Mouse (Mus musculus): ENCODE measurements around the gene Creb3l4. TPM values are rescaled to one million over a fixed set of nuclear protein-coding genes. Genes with fewer than 3 reads are reported as not detected.
A peak's percentile ranks its signal among the peaks of the same experiment; 100 is the strongest.

Gene Creb3l4
- polyA plus RNA-seq, 1 experiment from 2014 or later = 2.2 TPM

DNA sequence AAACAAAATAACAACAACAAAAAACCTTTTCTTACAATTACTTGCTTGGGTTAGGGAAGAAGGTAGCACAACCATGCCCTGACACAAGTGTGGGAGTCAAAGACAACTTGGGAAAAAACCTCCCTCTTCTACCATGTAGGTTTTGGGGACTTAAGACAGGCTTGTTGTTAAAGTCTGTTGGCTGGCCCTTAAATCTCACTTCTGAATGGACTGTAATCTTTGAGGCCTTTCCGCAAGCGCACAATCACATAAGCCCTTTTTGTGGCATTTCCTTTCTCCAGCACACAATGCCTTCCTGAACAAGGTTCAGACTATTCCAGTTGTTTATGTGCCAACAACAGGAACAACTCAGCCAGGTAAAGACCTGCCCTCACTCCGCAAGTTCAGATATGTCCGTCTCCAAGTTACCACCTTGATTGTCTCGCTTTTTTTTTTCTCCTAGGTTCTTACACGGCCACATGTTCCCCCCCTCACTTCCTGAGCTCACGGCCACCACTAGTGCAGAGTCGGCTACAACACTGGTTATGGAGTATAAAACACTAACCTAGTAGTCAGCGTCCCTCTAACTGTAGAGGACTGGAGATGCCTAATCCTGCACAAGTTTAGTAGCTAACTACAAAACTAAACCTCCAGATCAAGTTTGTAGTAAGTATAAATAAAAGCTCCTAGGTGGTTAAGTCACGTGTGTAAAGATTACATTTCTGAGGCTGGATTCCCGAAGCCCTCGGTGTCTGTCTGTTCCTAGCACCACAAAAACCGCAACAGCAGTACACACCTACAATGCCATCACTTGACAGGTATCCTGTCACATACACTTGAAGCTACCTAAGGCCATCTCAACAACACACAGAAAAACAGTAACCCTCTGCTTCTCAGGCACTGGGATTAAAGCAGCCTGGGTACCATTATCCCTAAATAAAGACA lies 31.6 kb downstream of the Creb3l4 start:
- H3K27me3 ChIP-seq (ENCODE audit: control insufficient read depth, insufficient read depth, low read length) = no peaks in the 10 kb centered on the region
- 65% methylated on average over 13 of the region's 13 CpGs for WGBS

DNA sequence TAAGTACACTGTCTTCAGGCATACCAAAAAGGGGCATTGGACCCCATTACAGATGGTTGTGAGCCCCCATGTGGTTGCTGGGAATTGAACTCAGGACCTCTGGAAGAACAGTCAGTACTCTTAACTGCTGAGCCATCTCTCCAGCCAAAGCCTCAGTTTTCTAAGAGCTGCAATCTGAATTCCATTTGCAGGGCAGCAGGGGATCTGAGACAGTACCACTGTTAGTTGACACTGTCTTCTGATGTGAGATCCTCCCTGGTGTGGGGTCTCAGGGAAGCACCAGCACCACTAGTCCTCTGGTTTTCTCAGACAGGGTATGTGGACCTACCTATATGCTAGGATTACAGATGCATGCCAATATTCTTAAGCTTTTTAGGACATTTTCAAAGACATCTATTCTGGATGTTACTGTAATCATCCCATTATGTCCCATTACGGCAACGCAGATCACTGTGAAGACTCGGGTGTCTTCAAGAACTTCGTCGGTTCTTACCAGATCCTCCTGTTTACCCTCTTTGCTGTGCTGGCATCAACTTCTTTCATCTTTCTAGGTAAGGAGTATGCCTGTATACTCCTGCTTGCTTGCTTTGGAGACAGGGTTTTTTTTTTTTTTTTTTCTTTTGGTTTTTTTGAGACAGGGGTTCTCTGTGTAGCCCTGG lies 33.3 kb downstream of the Creb3l4 start:
- 86% methylated on average over 5 of the region's 5 CpGs for WGBS
- H3K4me2 ChIP-seq (ENCODE audit: low read depth, low read length) = no peak overlapping the region
- no peak overlapping the region for H3K9ac ChIP-seq (ENCODE audit: low read length)
- peaks cover 27% of the 10 kb centered on the region for H3K4me1 ChIP-seq (ENCODE audit: control insufficient read depth, insufficient read depth, low read length)
- H3K36me3 ChIP-seq (ENCODE audit: control insufficient read depth, insufficient read depth) = peaks cover 26% of the 10 kb centered on the region
- H3K4me3 ChIP-seq (ENCODE audit: low read length) = no peak overlapping the region
- no peaks in the 10 kb centered on the region for H3K27me3 ChIP-seq (ENCODE audit: control insufficient read depth, insufficient read depth, low read length)
- H3K9me3 ChIP-seq (replicated peaks; ENCODE audit: control insufficient read depth, low read length) = no peaks in the 10 kb centered on the region
- H3K27ac ChIP-seq (ENCODE audit: low read length) = no peak overlapping the region
- ATAC-seq (replicated peaks; ENCODE audit: extremely low read depth, insufficient read depth, low FRiP score) = no peak

More for the DNA sequence above, 31.6 kb downstream of the Creb3l4 start:
- no peaks in the 10 kb centered on the region for H3K9me3 ChIP-seq (replicated peaks; ENCODE audit: control insufficient read depth, low read length)
- peak overlapping the region; percentile 87 for H3K9ac ChIP-seq (ENCODE audit: low read length)
- 0 out of 2 replicates have a peak overlapping the region, but pooled peaks have one; percentile 9 for H3K27ac ChIP-seq (ENCODE audit: low read length)
- H3K4me3 ChIP-seq (ENCODE audit: low read length) = peak overlapping the region; percentile 79
- peaks cover 27% of the 10 kb centered on the region for H3K4me1 ChIP-seq (ENCODE audit: control insufficient read depth, insufficient read depth, low read length)
- H3K4me2 ChIP-seq (ENCODE audit: low read depth, low read length) = peak overlapping the region; percentile 76
- ATAC-seq (replicated peaks; ENCODE audit: extremely low read depth, insufficient read depth, low FRiP score) = no peak
- peaks cover 26% of the 10 kb centered on the region for H3K36me3 ChIP-seq (ENCODE audit: control insufficient read depth, insufficient read depth)

DNA sequence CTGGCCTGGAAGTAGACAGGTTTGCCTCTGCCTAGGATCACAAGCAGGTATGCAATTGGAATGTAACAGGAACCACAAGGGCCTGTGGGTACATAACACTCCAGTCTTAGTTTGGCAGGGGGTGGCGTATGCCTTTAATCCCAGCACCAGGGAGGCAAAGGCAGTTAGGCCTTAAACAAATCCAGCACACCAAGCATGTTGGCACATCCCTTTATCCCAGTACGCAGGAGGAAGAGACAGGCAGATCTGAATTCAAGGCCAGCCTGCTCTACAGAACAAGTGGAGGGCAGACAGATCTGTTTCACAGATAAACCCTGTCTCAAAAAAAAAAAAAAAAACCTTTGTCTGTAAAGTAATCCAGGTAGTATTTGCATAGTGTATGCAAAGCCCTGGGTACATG lies 34.6 kb downstream of the Creb3l4 start:
- peaks cover 26% of the 10 kb centered on the region for H3K4me1 ChIP-seq (ENCODE audit: control insufficient read depth, insufficient read depth, low read length)
- no peak overlapping the region for H3K9ac ChIP-seq (ENCODE audit: low read length)
- peak overlapping the region; percentile 20; the same call in 1 of the 2 replicates for H3K27ac ChIP-seq (ENCODE audit: low read length)
- no peak for ATAC-seq (replicated peaks; ENCODE audit: extremely low read depth, insufficient read depth, low FRiP score)
- WGBS = 69% methylated on average over 2 of the region's 2 CpGs
- H3K9me3 ChIP-seq (replicated peaks; ENCODE audit: control insufficient read depth, low read length) = no peaks in the 10 kb centered on the region
- peaks cover 26% of the 10 kb centered on the region for H3K36me3 ChIP-seq (ENCODE audit: control insufficient read depth, insufficient read depth)
- no peaks in the 10 kb centered on the region for H3K27me3 ChIP-seq (ENCODE audit: control insufficient read depth, insufficient read depth, low read length)
- no peak overlapping the region for H3K4me3 ChIP-seq (ENCODE audit: low read length)
- H3K4me2 ChIP-seq (ENCODE audit: low read depth, low read length) = no peak overlapping the region

DNA sequence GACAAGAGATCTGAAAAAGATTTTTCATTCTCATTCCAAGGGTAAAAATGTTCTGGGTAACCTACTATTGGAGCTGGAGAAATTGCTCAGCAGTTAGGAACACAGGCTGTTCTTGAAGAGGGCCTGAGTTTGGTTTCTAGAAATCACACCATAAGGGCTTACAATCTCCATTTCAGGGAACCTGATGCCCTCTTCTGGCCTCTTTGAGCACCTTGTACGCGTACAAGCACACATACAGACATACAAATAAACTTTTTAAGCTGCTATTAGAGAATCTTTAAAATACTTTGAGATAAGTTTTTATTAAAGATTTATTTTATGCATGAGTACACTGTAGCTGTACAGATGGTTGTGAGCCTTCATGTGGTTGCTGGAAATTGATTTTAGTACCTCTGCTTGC lies 38.7 kb downstream of the Creb3l4 start:
- H3K36me3 ChIP-seq (ENCODE audit: control insufficient read depth, insufficient read depth) = peaks cover 8% of the 10 kb centered on the region; the same call in 1 of the 2 replicates
- no peak overlapping the region for H3K9ac ChIP-seq (ENCODE audit: low read length)
- ATAC-seq (replicated peaks; ENCODE audit: extremely low read depth, insufficient read depth, low FRiP score) = no peak
- WGBS = 93% methylated on average over 2 of the region's 2 CpGs
- H3K9me3 ChIP-seq (replicated peaks; ENCODE audit: control insufficient read depth, low read length) = no peaks in the 10 kb centered on the region
- no peak overlapping the region for H3K4me2 ChIP-seq (ENCODE audit: low read depth, low read length)
- H3K4me1 ChIP-seq (ENCODE audit: control insufficient read depth, insufficient read depth, low read length) = peaks cover 12% of the 10 kb centered on the region; the same call in 1 of the 2 replicates
- no peak overlapping the region for H3K27ac ChIP-seq (ENCODE audit: low read length)
- no peaks in the 10 kb centered on the region for H3K27me3 ChIP-seq (ENCODE audit: control insufficient read depth, insufficient read depth, low read length)
- H3K4me3 ChIP-seq (ENCODE audit: low read length) = no peak overlapping the region

DNA sequence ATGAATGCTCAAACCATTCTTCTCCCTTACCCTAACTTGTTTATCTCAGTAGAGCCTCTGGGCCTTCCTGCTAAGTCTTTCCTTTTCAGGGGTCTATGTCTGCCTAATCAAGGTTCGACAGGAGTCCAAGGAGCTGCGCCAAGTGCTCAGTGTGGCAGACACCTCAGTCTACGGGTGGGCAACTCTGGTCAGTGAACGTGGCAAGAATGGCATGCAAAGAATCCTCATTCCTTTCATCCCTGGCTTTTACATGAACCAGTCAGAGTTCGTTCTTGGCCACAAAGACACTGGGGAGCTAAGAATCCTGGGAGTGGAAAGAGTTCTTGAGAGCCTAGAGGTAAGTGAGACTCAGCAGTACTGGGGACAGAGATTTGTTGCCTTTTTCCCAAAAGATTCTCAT lies 39.7 kb downstream of the Creb3l4 start:
- H3K27ac ChIP-seq (ENCODE audit: low read length) = peak overlapping the region; percentile 59

DNA sequence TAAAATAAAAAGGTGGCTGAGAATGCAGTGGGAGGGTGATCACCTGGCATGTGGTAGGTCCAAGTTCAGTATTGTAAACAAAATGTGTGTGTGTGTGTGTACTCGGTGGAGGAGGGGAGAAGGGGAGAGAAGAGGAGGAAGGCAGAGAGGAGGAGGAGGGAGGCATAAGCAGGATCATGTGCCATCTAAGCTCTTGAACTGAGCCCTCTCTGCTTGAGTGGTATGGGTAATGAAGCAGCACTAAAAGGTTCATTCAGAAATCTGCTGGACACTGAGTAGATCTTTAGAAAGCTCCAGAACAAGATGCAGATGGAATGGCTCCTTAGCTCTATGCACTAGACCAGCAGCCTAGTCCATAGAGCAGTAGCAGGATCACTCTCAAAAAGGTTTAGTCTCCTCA lies 40.4 kb downstream of the Creb3l4 start:
- peaks cover 6% of the 10 kb centered on the region; the same call in 1 of the 2 replicates for H3K4me1 ChIP-seq (ENCODE audit: control insufficient read depth, insufficient read depth, low read length)
- no peak for ATAC-seq (replicated peaks; ENCODE audit: extremely low read depth, insufficient read depth, low FRiP score)
- no peaks in the 10 kb centered on the region; the same call in 1 of the 2 replicates for H3K36me3 ChIP-seq (ENCODE audit: control insufficient read depth, insufficient read depth)
- no peak overlapping the region for H3K4me3 ChIP-seq (ENCODE audit: low read length)
- no peaks in the 10 kb centered on the region for H3K9me3 ChIP-seq (replicated peaks; ENCODE audit: control insufficient read depth, low read length)
- H3K4me2 ChIP-seq (ENCODE audit: low read depth, low read length) = no peak overlapping the region
- H3K27me3 ChIP-seq (ENCODE audit: control insufficient read depth, insufficient read depth, low read length) = no peaks in the 10 kb centered on the region
- H3K27ac ChIP-seq (ENCODE audit: low read length) = no peak overlapping the region
- no peak overlapping the region for H3K9ac ChIP-seq (ENCODE audit: low read length)
- 73% methylated on average over 1 of the region's 1 CpGs for WGBS

More for the DNA sequence above, 39.7 kb downstream of the Creb3l4 start:
- H3K36me3 ChIP-seq (ENCODE audit: control insufficient read depth, insufficient read depth) = peaks cover 4% of the 10 kb centered on the region; the same call in 1 of the 2 replicates
- peak; percentile 58 for ATAC-seq (replicated peaks; ENCODE audit: extremely low read depth, insufficient read depth, low FRiP score)
- no peak overlapping the region for H3K4me2 ChIP-seq (ENCODE audit: low read depth, low read length)
- no peaks in the 10 kb centered on the region for H3K27me3 ChIP-seq (ENCODE audit: control insufficient read depth, insufficient read depth, low read length)
- peaks cover 8% of the 10 kb centered on the region; the same call in 1 of the 2 replicates for H3K4me1 ChIP-seq (ENCODE audit: control insufficient read depth, insufficient read depth, low read length)
- 35% methylated on average over 5 of the region's 5 CpGs for WGBS
- no peak overlapping the region for H3K9ac ChIP-seq (ENCODE audit: low read length)
- no peak overlapping the region for H3K4me3 ChIP-seq (ENCODE audit: low read length)
- no peaks in the 10 kb centered on the region for H3K9me3 ChIP-seq (replicated peaks; ENCODE audit: control insufficient read depth, low read length)

DNA sequence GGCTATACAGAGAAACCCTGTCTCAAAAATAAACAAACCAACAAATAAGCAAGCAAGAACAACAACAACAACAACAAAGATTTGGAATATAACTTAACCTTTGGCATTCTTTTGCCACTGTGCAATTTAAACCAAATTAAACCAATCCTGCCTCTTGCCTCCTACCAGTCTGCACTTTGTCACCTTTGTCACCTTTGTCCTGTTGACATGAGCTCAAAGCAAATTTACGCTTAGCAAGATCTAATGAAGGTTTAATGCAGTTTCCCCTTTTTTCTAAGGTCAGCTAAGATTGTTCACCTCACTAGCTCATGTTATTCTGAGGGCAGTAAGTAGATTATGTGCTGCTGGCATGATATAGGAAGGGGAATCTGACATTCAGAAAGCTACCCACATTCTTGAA lies 45.8 kb downstream of the Creb3l4 start:
- no peaks in the 10 kb centered on the region for H3K36me3 ChIP-seq (ENCODE audit: control insufficient read depth, insufficient read depth)
- H3K27me3 ChIP-seq (ENCODE audit: control insufficient read depth, insufficient read depth, low read length) = no peaks in the 10 kb centered on the region
- ATAC-seq (replicated peaks; ENCODE audit: extremely low read depth, insufficient read depth, low FRiP score) = no peak
- no peak overlapping the region for H3K9ac ChIP-seq (ENCODE audit: low read length)
- no peaks in the 10 kb centered on the region for H3K4me1 ChIP-seq (ENCODE audit: control insufficient read depth, insufficient read depth, low read length)
- no peak overlapping the region for H3K27ac ChIP-seq (ENCODE audit: low read length)
- H3K4me3 ChIP-seq (ENCODE audit: low read length) = no peak overlapping the region
- H3K4me2 ChIP-seq (ENCODE audit: low read depth, low read length) = no peak overlapping the region
- WGBS = 55% methylated on average over 1 of the region's 1 CpGs
- no peaks in the 10 kb centered on the region for H3K9me3 ChIP-seq (replicated peaks; ENCODE audit: control insufficient read depth, low read length)

DNA sequence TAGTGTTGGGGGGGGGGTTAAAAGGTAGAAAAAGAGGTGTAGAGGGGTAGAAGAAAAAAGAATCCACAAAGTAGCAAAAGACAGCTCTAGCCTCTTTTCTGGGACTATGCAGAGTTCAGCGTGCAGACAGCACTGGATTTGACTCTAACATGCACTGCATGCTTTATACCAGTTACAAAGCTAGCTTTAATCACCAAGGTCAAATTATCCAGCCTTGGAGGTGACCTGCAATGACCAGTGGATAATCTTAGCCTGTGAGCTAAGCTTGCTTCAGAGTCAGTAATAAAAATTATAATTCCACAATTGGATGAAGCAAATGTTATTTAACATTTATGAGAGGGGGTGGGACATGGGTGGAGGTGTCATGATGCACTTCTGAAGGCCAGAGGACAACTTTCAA lies 47.7 kb downstream of the Creb3l4 start:
- Histone ChIP-seq H3K36me3 (ENCODE audit: control insufficient read depth, insufficient read depth) (no peaks in the 10 kb centered on the region), H3K4me1 (ENCODE audit: control insufficient read depth, insufficient read depth, low read length) (no peaks in the 10 kb centered on the region), H3K27me3 (ENCODE audit: control insufficient read depth, insufficient read depth, low read length) (no peaks in the 10 kb centered on the region), H3K27ac (ENCODE audit: low read length) (no peak overlapping the region), H3K4me2 (ENCODE audit: low read depth, low read length) (no peak overlapping the region), H3K9me3 (replicated peaks; ENCODE audit: control insufficient read depth, low read length) (no peaks in the 10 kb centered on the region), H3K9ac (ENCODE audit: low read length) (no peak overlapping the region), H3K4me3 (ENCODE audit: low read length) (no peak overlapping the region)
- 46% methylated on average over 1 of the region's 1 CpGs for WGBS
- no peak for ATAC-seq (replicated peaks; ENCODE audit: extremely low read depth, insufficient read depth, low FRiP score)

DNA sequence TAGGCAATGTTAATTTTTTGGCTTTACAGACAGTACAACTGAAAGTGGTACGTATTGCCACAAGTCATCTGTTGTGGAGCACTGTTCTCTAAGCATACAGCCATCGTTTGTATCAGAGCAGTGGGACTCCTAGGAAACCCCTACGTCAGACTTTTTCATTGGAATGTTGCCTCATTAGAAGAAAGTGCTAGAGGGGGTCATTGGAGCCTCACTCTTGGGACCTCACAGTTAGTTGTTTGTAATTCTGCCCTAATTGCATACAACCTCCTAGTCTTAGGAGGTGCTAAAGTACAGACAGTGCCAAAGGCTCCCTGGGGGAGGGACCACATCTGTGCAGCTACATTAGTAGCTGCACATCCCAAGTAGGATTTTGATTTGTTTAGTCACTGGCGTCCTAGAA lies 48.6 kb downstream of the Creb3l4 start:
- Histone ChIP-seq H3K27me3 (ENCODE audit: control insufficient read depth, insufficient read depth, low read length) (no peaks in the 10 kb centered on the region), H3K9me3 (replicated peaks; ENCODE audit: control insufficient read depth, low read length) (no peaks in the 10 kb centered on the region), H3K36me3 (ENCODE audit: control insufficient read depth, insufficient read depth) (no peaks in the 10 kb centered on the region), H3K4me1 (ENCODE audit: control insufficient read depth, insufficient read depth, low read length) (no peaks in the 10 kb centered on the region), H3K4me2 (ENCODE audit: low read depth, low read length) (no peak overlapping the region), H3K9ac (ENCODE audit: low read length) (no peak overlapping the region), H3K27ac (ENCODE audit: low read length) (no peak overlapping the region), H3K4me3 (ENCODE audit: low read length) (no peak overlapping the region)
- no peak for ATAC-seq (replicated peaks; ENCODE audit: extremely low read depth, insufficient read depth, low FRiP score)
- WGBS = 72% methylated on average over 4 of the region's 4 CpGs

Data from heart, embryonic 16.5 days (tissue).